Mouse (Mus musculus) right cerebral cortex, postnatal 36 days (tissue): ENCODE data around the gene Hist1h3h.
"Not testable (repeated sequence)": the region's sequence is repeated elsewhere in the genome, so short reads cannot be mapped to it uniquely, and the experiment has no call there.

Experiments used
- DNase-seq, 2 experiments: peaks; one replicate each; pipeline ENCODE4 v3.0.0; 2022; ENCODE audit warnings: low spot score in 2 of 2, mixed read lengths in 1 of 2

Gene Hist1h3h

DNA sequence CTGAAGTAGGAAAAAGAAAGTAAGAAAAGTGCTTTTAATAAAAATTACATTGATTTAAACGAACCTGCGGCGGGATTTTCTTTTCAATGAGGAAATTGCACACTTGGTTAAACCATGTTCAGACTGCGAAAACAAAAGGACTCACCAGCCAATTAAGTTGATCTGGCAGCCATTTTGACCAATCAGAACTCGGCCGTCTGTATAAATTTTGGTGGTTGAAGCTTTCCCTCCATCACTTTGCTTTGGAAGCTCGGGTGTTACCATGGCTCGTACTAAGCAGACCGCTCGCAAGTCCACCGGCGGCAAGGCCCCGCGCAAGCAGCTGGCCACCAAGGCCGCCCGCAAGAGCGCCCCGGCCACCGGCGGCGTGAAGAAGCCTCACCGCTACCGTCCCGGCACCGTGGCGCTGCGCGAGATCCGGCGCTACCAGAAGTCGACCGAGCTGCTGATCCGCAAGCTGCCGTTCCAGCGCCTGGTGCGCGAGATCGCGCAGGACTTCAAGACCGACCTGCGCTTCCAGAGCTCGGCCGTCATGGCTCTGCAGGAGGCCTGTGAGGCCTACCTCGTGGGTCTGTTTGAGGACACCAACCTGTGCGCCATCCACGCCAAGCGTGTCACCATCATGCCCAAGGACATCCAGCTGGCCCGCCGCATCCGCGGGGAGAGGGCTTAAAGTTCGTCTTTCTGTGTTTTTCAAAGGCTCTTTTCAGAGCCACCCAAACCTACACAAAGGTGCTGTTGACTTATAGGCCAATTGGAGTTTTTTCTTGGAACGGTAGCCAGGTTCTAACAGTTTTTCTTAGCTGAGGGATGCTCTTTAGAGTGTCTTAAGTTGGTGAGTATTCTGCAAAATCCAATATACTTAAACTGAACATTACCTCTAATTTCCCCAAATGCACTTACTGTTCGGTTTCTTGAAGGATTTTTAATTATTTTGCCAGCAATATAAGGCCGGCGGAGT is at the start of gene Hist1h3h:
Gene Hist1h3h, plus strand, starts transcription at position 263 of the 961 bp plus-strand sequence.
- peak; percentile 84 to 89 for DNase-seq

DNA sequence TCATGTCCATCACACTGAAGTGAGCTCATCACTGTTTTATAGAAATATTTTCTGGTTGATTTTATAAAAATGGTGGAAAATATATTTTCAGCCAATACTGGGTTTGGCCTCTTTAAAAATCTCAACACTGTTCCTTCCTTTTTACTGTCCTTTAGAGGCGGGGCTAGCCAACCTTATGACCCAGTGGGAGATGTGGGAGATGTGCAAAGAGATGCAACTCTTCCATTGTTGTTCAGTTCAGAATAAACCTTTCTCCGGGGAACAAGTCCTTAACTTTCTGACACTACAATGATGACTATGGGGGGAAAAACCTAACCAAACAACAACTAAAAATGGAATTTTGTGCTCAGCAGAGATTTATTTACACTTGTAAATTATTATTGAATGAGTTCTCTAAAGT is 40.2 kb upstream of the Hist1h3h start, which contains the start of gene Olfr1360:
Gene Olfr1360, minus strand, starts transcription at position 101 of the 400 bp plus-strand sequence.
- no peak for DNase-seq

DNA sequence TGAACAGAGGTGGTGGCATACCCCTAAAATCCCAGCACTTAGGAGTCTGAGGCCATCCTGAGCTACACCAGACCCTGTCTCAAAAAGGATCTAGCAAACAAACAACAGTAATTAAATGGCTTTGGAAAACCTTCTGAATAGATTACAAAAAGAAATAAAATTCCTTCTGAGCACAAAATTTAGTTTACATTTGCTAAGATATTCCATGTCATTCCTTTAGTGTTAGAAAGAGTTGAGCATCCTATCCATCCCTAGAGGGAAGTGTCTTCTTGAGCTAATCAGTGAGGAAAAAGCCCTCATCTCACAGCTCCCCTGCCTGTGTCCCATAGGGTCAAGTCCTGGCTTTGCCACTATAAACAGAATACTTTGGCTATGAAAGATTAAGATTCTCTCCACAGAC is 19.6 kb upstream of the Hist1h3h start, which contains the start of gene Olfr1359:
Gene Olfr1359, plus strand, starts transcription at position 301 of the 400 bp plus-strand sequence.
- no peak for DNase-seq

DNA sequence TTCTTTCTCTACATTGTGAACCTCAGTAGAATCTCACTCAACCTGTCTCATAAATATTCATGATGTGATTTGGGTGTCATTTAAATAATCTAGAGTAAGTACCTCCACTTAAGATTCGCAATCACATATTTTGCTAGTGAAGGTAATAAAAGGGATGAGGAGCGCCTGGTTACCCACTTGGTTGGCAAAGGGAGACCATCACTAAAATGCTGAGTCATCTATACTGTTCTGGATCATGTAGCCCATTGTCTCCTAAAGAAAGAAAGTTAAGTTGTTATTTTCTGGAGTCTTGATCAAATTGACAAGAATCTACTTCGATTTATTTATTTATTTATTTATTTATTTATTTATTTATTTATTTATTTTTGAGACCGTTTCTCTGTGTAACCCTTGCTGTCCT is 10.8 kb upstream of the Hist1h3h start:
- DNase-seq: no peak

DNA sequence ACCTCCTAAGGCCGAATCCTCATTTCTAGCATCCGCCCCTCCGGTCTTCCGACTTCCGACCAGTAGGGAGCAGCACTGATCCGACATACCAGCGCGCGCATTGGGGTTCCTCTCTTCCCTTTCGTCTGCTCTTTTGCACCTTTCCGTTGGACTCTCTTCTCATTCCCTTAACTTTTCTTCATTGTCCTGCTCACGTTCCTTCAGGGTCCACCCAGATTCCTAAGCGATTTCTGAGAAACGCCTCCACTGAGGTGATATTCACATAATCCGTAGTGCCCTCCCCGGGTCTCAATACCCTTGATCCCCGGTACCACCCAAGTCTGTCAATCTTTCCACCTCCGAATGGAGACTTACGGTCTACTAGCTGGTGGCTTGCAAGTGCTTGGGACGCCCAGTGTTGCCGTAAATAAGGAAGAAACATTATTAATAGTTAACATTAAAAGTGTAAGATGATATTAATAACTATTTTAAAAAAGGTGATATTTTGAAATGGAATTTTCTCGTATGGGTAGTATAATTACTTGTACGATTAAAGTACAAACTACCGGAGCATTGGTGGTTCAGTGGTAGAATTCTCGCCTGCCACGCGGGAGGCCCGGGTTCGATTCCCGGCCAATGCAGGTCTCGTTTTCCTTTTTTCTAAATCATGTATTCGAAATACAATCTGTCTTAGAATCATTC is 7.3 kb upstream of the Hist1h3h start:
- DNase-seq: peak; percentile 80 to 84

DNA sequence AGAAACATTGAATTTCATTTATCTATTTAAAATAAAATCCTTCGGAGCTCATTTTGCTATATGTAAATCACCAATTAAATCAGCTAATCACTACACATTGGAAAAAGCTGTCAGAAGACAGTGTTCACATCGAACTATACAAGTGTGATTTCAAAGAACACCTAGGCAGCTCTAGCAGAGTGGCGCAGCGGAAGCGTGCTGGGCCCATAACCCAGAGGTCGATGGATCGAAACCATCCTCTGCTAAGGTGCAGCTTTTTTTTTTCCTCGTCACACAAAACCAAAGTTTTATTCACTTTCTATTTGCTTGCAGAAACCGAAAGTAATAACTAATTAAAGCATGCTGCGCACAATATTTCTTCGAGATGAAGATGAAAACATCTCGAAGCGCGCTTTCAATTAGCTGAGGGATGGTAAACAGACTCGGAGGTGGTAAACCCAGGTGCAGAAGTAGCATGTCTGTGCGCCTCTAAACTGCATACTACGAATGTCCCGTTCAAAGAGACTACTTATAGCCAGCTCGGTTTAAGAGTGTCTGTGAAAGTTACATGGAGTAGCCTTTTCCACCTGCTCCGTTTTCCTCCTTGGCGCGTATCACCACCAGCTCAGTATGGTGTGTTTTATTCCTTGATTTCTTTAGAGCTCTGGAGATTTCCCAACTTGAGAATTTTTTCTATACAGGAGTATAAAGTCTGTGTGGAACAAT is 6.5 kb upstream of the Hist1h3h start:
- peak; percentile 69 to 76 for DNase-seq

DNA sequence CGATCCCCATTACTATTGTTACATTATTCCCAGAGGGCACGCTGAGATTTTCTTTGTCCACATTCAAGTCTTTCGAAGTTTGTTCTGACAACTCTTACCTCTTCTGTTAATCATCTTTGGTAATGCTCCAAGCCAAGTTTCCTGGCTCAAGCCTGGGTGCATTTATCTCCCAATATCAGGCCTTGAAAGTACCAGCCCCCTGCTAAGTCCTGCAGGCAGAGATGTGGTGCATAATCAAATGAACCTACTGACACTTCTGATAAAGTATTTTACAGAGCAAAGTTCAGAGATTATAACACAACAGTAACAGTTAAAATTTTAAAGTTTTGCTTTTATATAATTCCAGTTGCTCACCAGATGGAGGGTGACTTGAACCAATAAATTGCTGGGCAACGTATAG is 5.8 kb upstream of the Hist1h3h start:
- DNase-seq: no peak

DNA sequence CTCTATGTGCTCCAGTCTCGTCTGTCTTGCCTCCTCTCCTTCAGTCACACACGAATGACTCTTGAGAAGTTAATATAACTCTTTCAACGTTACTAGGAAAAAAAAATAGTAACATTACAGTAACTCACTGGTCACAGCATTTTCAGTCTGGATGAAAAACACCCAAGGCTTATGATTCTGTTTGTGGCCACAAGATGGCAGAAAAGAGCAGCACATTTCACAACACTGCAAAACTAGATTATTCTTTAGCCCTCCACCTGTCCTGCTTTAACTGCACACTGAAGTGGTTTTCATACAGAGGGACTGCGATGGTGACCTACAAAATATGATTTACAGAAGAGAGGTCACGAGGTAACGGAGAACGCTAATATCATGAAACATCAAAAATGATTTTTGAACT is 2.7 kb upstream of the Hist1h3h start:
- peak; percentile 37 to 61 for DNase-seq

DNA sequence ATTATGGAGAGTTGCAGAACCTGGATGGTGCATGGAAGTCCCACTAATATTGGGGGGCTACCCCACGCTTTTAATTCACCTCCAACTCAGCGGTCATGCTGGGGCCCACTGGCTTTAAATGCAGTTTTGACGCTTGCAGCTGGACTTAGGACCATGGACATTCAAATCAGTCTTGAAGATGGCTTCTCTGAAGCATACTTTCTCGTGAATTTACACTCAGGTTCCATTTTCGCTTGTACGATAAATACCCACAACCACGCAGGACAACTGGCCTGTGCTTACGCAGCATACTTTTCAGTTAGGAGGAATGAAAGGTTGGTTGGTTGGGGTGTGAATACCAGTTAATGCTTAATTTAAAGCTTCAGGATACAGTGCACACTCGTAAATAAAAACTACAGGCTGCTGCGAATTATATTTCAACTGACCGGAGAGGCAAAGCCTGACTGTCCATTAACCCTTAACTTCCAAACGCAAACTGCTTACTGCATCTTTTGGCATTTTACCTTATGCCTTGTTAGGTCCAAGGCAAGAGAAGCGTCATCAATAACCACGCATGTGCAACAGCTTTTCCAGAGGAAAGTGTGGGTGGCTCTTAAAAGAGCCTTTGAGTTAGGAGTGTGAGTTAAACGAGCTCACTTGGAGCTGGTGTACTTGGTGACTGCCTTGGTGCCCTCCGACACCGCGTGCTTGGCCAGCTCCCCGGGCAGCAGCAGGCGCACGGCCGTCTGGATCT is 2.2 kb upstream of the Hist1h3h start:
- peak in 1 of 2 experiments; percentile 25 for DNase-seq

DNA sequence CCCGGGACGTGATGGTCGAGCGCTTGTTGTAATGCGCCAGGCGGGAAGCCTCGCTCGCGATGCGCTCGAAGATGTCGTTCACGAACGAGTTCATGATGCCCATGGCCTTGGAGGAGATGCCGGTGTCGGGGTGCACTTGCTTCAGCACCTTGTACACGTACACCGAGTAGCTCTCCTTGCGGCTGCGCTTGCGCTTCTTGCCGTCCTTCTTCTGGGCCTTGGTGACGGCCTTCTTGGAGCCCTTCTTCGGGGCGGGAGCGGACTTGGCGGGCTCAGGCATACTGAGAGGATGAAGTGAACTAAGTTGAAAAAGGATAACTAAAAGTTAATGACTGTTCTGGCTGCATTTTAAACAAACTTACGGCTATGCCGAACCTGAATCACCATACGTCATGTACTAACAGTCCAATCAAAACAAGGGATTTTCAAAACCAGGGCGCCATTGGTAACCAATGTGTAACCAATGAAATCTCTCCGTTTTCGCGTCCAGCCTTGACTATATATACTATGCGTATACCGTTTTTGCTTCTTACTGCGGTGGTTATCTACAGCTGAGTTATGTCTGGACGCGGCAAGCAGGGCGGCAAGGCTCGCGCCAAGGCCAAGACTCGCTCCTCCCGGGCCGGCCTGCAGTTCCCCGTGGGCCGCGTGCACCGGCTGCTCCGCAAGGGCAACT is 1.5 kb upstream of the Hist1h3h start, which contains the start of the genes Hist1h2bl and Hist1h2ai:
Gene Hist1h2bl, minus strand, starts transcription at position 280 of the 676 bp plus-strand sequence.
Gene Hist1h2ai, plus strand, starts transcription at position 559 of the 676 bp plus-strand sequence.
- peak; percentile 84 to 90 for DNase-seq

DNA sequence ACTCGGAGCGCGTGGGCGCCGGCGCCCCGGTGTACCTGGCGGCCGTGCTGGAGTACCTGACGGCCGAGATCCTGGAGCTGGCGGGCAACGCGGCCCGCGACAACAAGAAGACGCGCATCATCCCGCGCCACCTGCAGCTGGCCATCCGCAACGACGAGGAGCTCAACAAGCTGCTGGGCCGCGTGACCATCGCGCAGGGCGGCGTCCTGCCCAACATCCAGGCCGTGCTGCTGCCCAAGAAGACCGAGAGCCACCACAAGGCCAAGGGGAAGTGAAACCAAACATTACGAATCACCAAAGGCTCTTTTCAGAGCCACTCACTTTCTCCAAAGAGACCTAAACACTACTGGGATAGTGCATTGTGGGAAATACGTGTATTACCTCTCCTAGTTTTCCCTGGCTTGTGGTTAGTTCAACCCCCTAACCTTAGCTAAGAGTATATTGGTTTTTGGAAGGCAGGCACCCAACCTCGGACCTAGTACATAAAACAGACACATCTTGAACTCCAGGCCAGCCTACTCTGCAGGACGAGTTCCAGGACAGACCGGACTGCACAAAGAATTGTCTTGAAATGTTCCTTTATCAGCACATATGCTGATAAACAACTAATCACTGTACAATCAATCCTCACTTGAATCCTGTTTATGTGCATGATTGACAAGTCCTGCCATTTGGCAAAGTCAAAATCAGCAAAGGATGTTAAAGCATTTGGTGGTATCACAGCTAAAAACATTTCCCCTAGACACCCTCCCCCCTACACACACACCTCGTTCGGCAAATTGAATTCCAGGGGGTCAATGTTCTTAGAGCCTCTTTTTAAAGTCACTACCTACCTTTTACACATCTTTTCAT is 693 bp upstream of the Hist1h3h start:
- not testable (repeated sequence) for DNase-seq

DNA sequence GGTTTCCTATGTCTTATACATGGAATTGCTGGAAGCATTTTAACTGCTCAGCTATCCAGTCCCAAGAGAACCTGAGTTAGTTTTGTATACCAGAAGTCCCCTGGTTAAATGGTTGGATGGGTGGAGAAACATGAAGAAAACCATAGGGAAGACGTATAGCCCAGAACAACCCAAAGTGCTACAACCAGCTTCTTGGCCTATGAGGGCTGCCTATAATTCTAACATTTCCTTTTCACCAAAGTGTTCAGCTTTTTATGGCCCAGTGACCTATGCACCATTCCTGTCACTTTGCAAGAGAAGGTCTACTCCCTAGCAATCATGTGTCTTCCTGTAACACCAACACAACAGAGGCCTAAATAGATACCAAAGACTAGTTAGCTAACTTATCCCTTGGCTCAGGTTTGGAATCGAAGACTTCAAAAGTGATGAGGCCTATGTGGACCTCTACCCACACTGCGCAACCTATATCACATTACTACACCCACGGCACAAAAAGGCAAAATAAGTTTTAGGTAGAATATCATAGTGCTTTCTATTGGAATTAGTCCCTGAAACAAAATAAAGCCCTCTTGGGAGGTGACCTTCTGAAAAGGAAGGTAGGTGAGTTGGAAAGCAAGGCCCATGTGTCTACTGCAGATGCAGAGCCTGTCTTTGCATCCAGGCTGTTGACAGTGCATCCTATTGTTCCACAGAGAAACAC is 1.1 kb downstream of the Hist1h3h start:
- DNase-seq: no peak

DNA sequence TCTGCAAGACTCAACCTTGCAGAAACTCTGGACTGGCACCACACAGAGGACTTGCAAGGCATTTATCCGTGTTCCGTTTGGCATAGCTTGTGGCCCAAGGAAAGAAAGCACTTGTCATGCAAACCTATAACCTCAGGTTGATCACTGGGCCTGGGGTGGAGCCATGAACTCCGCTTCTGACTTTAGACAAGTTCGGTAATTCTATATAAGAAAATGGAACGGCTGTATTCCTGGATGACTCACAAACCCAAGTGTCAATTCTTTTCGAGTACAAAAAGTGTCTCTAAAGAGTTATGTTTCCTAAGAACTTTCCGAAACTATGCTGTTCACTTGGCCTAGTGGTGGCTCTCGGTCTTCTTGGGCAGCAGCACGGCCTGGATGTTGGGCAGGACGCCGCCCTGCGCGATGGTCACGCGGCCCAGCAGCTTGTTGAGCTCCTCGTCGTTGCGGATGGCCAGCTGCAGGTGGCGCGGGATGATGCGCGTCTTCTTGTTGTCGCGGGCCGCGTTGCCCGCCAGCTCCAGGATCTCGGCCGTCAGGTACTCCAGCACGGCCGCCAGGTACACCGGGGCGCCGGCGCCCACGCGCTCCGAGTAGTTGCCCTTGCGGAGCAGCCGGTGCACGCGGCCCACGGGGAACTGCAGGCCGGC is 3.8 kb downstream of the Hist1h3h start:
- not testable (repeated sequence) for DNase-seq

DNA sequence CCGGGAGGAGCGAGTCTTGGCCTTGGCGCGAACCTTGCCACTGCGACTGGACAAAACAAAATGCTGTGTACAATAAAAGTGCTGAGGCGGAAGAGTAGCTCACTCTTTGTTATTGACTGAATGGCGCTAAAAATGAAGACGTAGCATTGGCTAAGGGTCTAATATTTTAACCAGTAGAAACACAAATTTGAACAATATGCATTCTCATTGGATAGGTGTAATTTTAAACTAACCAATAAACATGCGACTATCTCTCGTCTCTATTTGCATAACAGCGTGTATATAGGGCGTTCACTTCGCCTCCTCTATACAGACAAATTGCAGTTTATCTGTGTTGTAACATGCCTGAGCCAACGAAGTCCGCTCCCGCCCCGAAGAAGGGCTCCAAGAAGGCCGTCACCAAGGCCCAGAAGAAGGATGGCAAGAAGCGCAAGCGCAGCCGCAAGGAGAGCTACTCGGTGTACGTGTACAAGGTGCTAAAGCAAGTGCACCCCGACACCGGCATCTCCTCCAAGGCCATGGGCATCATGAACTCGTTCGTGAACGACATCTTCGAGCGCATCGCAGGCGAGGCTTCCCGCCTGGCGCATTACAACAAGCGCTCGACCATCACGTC is 4.4 kb downstream of the Hist1h3h start, which contains the start of gene Hist1h2bm:
Gene Hist1h2bm, plus strand, starts transcription at position 288 of the 616 bp plus-strand sequence.
- peak; percentile 49 to 56 for DNase-seq

DNA sequence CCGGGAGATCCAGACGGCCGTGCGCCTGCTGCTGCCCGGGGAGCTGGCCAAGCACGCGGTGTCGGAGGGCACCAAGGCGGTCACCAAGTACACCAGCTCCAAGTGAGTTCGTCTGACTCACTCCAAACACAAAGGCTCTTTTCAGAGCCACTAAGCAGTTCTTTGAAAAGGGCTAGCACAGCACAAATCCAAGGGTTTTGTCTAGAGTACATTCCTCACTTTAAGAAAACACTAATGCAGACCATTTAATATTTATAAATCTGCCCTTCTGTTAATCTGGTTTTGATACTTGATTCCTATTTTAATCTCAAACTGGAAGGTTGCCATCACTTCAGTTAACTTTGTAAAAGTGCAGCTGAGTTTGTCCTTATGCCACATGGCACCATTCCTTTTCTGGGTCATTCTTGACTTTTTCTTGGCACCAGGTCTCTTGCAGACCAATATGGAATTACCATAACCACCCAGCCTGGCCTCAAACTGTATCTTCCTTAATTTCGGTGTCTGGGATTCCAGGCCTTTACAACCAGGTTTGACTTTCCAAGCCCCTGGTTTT is 5.0 kb downstream of the Hist1h3h start:
- DNase-seq: no peak

DNA sequence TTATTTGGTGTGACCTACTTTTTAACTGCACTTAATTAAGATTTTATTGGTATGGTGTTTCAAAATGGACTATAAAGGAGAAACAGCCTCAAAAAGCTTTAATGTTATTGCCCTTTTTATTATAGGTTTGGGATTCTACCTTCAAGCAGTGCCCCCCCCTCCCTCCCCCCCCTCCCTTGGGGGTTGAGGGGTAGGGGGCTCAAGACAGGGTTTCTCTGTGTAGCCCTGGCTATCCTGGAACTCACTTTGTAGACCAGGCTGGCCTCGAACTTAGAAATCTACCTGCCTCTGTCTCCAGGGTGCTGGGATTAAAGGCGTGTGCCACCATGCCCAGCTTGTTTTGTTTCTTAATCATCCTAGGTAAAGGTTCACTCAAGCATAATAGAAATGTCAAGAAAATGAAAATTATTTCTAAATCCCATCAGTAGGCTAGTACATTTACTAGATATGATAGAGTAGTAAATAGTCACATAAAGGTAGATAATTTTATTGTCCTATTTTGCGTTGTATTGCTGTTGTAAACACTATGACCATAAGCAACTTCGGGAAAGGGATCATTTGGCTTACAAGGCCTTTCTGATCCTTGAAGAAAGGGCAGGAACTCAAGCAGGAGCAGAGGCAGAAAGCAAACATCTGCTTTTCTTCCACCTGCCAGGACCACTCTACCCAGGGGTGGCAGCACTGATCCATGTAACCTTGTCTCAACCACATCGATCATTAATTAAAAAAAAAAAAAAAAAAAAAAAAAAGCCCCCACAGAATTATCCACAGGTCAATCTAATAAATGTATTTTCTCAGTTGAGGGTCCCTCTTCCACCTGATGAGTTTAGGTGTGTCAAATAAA is 5.8 kb downstream of the Hist1h3h start:
- no peak for DNase-seq
